Mouse (Mus musculus) kidney, postnatal 36 days (tissue): Measurements from ENCODE around the gene Pdss2.
"Not testable (repeated sequence)": the region's sequence is repeated elsewhere in the genome, so short reads cannot be mapped to it uniquely, and the experiment has no call there.

Experiments used
- DNase-seq, 2 experiments: peaks; one replicate each; pipeline ENCODE4 v3.0.0; 2021 to 2022; ENCODE audit warnings: mixed read lengths in 2 of 2

The Pdss2 gene

DNA sequence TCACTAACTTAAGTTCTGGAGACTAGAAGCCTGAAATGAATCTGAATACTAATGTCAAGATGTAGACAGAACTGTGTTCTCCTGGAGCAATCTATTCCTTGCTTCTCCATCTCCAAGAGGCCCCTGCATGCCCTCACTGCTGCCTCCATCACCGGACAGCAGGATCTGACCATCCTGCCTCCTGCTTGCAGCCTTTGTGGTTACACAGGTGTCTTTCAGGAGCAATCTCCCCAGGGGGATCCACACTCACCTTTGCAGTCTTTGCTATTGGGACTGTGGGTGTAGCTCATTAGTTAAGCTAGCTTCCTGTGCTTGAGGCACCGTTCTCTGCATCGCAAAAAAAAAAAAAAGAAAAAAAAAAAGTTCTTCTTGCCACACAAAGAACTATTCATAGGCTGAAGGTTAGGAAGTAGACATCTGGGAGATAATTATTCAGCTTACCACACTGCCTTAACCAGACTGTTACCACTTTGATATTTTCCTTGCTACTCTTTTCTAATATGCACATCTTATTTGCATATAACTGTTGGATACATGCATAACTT, 23.0 kb downstream of the Pdss2 start:
- no peak for DNase-seq

DNA sequence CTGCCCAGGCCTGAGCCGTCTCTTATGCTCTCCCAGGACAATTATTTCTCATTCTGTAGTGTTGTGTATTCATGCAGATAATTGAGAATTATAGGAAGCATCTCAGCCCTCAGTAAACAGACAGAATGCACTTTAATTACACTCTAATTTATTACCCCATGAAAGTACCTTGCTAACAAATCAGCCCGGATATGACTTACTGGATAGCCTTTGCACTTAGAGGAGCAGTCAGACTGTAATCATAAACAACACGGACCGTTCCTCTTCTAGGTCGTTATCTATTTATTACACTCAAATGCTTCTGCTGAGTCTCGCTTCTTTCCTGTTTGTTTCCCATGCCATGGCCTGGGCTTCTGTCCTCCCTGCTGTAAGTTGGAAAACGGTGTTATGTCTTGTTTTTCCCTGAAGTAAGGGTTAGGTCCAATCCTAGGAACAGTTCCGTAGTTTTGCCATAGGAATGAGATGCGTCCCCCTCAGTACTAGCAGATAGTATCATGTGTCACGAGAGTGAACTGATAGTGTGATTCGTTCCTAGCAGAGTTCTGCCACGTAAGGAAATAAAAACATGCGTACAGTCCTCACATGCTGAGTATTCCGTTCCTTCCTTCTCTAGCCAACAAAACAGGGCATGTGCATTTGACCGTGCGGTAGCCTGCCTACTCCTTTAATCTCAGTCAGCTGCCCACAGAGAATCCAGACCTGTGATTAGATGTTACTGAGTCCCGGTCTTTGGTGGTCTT, 24.3 kb downstream of the Pdss2 start:
- peak in 1 of 2 experiments; percentile 7 for DNase-seq

DNA sequence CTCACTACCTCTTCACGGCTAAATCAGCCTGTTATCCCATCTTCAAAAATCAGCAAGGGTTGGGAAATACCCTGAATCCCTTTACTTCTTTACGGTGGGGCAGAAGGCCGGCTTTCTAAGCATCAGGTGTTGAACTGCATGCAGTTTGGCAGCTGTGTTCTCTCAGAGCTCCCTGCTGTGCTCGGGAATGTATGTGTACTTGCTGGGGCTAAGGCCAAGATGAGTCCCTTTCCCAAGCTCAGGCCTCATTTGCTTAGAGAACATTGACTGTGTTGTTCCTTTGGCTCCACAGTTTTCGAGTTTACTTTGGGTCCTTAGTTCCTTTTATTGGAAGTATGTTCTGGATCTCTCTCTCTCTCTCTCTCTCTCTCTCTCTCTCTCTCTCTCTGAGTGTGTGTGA, 26.7 kb downstream of the Pdss2 start:
- no peak for DNase-seq

DNA sequence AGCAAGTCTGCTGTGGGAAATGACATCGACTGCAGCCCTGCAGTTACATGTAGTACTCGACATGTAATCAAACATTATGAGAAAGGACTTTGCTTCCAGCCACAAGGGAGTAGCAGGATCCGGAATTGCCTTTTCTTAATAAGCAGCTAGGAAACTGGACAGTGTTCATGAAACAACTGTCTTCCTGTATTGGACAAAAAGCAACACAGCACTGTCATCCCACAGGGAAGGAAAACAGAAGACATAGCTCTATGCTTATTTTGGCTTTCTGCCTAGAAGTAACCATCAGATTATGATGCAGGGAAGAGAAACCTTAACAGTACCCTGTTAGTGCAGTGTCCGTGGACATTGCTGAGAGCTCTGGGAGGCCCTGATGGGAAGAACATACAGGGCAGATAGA, 31.0 kb downstream of the Pdss2 start:
- DNase-seq: peak in 1 of 2 experiments; percentile 10

DNA sequence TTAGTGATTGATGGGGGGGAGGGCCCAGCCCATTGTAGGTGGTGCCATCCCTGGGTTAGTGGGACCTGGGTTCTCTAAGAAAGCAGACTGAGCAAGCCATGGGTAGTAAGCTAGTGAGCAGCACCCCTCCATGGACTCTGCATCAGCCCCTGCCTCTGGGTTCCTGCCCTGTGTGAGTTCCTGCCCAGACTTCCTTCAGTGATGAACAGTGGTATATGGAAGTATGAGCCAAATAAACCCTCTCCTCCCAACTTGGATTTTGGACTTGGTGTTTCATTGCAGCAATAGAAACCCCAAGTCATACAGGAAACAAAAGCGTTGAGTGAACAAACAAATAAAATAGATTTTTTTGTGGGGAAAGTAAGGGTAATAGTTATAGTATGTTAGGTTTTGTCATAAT, 35.7 kb downstream of the Pdss2 start:
- not testable (repeated sequence) for DNase-seq

DNA sequence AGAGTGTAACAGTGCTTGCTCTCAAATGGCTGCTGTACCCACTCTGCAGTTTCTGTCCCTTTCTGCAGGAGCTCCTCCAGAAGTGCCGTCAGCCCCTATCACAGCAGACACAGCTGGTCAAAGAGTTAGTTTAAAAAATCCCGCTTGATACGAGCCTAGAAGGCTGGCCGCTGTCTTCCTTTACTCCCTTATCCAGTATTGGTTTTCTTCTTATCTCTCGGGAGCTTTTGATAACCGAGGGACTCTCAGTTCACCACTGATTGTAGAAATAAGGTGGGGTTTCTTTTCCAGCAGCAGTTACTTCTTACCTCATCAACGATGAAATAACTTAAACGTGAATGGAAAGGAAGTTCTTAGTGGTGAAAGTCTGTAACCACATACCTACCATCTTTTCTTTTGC, 36.2 kb downstream of the Pdss2 start:
- not testable (repeated sequence) for DNase-seq

DNA sequence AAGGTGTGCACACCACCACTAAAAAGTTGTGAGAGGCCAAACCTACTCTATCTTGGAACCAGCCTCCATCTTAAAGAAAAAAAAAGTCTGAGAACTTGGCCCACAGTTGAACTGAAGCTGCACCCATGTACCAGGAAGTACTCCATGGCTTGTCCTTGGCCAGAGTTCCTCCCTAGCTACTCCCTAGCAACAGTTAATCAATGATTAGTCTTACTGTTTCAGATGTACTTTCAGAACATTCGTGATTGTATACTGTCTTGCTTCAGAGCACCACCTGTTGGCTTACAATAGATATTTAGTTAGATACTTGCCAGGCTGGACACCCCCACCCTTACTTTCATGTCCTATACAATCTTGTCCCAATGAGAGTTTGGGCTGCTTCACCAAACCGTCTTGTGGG, 50.0 kb downstream of the Pdss2 start:
- DNase-seq: peak; percentile 44 to 58

DNA sequence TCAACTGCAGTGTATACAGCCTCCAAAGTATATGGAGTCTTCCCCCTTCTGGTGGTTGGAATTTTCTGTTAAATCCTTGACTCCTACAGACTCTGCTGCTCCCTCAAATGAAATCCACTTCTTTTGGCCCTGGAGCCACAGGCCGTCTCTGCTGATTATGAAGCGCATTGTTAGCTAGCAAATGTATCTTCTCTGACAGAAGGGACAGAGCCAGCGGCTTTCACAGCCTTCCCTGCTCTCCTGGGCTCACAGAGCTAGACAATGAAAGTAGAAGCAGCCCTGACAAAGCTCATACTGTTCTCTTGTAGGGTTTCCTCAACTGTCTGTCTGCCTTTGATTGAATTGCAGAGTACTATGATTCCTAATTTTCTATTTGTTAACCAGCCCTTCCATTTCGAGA, 51.1 kb downstream of the Pdss2 start:
- no peak for DNase-seq

DNA sequence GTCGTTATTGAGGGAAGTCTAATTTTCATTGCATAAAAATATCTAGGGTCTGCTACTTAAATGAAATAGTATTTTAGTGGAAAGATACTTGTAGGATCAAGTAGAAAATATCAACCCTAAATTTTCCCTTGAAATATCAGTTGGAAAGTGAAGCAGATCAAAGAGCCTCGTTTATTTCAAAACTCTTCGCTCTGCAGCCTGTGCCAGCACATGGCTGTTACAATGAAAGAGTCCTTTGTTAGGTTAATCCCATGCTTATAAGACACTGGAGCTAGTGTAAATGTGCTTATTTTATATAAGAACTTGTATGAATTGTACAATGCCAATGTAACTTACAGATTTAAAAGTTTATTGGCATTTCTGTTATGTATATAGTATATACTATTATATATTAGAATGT, 51.8 kb downstream of the Pdss2 start:
- DNase-seq: no peak

DNA sequence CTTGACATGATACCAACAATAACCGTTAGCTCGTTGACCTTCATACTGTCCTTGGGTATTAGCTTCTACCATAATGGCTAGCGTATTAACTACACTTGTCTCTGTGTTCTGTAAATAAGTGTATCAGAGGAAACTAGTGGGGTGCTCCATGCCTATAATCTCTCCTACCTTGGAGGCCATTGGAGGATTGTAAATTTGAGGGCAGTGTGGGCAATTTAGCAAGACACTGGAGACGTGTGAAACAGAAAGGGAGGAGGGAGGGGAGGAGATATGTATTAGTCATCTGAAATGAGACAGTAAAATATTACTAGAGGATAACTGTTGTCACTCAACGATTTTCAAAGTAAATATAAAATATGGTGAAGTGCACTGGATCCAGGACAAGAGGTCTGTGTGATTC, 54.2 kb downstream of the Pdss2 start:
- DNase-seq: no peak

DNA sequence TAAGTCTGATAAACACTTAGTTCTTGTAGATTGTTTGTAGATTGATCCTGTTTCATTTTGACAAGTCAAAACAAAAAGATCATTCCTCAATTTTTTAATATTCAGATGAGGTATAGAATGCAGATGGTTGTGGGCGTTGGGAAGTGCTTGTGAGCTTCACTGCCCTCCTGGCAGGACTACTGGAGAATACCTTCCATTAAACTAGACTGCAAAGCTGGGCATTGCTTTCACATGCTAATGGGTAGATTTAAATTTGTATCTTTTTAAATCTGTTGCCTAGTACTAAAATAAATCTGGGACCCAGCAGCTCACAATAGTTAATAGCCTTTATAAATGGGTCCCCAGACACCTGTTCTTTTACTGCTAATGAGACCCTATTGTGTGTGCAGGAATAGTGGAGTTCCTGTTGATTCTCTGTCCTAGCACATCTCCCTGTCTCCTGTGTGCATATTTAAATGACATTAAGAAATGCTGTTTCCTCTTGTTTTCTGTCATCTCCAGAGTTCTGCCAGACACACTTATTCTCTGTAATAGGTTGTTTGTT, 54.9 kb downstream of the Pdss2 start:
- no peak for DNase-seq

DNA sequence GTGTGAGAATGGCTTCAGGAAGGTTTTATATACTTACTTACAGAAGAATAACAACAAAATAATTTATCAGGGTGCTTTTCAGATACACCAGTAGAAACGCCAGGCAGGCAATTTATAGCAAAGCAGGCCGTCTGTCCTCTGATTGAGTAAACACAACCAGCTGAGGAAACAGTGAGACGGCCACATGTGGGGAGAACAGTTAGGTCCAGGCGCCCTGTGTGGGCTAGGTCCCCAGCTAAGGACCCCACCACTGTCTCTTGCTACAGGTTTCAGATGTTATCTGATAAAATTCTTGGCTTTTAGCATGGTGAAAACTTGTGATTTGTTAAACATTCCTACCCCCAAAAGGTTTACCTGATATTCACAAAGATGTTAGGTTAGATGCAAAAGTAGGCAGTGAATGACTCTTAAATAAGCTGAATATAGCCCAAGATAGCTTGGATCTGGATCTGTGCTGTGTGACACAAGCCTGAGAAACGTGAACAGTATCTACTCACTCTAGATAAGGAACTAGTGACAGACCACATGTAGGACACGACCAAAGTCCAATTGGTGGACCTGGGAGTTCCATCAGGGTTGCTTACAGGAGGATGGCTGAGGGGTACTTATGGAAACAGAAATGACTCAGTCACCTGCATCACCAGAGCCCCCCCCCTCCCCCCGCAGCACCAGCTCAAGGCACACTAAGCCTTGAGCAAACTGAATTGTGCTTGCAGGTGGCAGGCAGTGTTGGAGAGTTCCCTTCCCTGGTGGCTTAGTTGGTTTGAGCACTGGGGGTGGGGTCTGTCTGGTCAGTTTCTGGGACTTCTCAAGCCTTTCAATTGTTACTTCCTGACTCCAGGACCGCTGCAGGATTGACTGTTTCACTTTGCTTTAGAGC, 56.2 kb downstream of the Pdss2 start:
- DNase-seq: no peak

DNA sequence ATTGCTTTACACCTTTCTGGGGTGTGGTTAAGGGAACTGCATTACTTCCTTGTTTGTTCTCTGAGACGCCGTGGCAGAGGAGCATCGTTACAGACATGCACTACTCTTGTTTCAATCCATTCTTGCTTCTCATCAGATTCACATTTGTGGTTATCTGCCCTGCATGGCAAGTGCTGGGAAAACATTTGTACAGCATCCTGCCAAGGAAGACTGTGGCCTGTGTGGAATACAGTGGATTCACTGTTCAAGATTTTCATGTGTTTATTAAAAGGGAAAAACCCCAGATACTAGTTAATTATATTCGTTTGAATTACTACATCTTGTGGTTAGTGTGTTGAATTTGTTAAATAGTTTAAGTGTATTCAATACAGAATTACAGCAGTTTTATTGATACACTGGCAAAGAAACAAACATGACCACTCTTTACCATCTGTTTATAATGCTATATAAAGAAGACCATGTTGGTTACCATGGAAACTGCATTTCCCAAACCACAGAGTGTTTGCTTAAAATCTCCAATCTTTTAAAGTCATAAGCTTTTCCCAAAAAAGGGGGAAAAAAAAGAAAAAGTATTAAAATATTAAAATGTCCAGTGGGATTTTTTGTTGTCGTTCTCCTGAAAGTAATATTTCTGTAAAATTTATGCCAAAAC, 58.5 kb downstream of the Pdss2 start:
- DNase-seq: no peak

DNA sequence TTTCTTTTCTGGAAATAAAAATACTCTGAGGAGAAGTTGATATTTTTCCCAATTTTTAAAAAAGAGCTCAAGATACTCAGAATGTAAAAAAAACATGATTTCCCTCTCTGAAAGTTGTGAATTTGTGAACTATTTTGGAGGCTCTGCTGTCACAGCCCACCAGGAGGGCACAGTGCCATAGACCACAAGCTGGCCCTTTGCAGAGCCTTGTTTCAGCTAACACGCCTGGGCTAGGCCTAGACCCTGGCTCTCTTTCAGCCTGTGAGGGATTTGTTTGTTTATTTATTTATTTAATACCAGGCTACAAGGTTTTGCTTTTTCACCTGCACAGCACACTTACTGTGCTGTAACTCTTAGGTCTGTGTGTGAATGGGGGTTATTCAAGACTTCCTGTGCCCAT, 64.3 kb downstream of the Pdss2 start:
- no peak for DNase-seq

DNA sequence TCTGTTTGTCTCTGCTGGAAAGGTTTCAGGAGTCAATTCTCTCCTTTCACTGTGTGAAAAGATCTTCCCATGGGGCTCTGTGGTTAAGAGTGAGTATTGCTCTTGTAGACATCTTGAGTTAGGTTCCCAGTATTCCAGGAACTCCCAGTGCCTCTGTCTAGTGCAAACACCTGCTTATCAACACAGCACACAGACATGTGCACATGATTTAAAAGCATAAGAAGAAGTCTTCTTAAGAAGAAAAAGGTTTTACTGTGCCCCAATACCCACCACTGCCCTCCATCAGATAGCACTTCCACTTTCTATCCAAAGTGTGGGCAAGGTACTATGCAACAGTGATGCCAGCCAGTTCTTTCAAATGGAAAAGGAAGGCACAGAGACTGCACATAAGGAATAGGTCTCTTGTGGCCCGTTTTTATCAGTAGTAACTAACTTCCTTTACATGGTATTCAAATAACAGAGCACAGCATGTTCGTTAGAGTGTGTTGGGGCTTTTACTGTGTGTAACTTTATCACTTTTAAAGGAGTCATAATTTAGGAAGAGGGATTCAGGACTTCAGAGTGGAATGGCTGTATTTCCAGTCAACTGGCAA, 69.4 kb downstream of the Pdss2 start:
- no peak for DNase-seq

DNA sequence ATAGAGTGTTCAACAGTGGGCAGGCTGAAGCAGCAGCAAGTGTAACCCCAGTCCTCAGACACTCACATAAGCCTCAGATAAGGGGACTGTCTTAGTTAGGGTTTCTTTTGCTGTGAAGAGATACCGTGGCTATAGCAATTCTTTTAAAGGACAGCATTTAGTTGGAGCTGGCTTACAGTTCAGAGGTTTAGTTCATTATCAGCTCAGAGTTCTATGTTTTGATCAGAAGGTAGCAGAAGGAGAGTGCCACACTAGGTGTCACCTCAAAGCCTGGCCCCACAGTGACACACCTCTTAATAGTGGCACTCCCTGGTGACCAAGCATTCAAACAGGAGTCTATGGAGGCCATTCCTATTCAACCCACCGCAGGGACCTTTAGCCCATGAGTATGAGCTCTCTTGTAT, 70.0 kb downstream of the Pdss2 start:
- DNase-seq: no peak

DNA sequence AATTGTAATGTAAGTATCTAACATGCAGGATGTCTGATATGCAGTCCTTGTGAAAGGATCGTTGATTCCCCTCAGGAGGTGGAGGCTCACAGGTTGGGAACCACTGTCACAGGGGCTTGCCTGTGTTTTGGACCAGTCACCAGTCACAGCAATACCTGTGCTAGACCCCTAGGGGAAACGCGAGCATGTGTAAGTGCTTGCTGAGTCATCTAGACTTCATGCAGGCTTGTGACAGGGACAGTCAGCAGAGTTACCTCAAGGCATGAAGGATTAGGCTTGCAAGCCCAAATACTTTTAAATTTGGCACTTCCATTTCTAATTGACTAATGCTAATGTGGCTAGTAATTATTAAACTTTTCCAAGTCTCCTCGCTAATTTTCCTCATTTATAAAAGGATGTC, 71.2 kb downstream of the Pdss2 start:
- no peak for DNase-seq

DNA sequence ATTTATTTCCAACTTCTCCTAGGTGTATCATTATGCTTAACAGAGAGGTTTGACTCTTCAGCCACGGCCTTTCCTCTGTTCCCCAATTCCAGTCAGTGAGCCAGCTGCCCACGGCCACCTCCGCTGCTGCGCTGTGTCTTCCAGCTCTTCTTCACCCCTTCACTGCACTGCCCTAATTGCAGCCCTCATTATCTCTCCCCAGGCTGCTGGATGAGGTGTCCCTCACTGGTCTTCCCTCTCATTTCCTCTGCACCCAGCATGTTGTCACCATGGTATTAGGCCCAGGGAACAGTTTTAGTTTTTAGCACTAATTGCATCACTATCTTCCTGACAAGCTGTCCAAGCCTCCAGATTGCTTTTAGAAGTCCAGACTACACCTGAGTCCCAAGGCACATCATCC, 73.0 kb downstream of the Pdss2 start:
- DNase-seq: no peak

DNA sequence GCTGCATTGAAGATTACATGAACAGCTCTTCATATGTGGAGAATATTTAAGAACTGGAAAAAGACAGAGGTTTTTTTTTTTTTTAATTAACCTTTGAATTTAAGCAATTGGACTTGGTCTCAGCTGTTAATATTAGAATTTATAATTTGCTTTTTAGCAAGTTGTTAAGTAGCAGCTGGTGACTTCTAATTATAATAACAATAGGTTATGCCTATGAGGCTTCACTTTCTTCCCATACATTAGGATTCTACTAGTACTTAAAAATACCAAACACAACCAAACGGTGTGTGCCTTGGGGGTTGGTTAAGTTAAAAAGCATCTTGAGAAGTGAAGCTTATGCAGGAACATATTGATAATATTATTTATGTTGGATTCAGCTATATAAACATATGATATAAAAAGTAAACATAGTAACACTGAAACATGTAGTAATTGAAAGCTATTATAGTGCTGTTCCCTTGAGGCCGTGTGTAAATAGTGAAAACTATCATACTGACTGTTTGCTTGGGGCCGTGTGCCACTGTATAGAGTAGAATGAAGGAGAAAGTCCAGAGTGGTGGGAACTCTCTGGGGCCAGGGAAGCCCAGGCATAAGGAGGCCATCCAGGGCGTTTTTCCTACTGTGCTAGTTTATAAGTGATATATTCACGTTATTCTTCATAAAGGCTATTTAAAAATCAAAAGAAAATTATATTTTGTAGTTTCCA, 87.0 kb downstream of the Pdss2 start:
- no peak for DNase-seq

DNA sequence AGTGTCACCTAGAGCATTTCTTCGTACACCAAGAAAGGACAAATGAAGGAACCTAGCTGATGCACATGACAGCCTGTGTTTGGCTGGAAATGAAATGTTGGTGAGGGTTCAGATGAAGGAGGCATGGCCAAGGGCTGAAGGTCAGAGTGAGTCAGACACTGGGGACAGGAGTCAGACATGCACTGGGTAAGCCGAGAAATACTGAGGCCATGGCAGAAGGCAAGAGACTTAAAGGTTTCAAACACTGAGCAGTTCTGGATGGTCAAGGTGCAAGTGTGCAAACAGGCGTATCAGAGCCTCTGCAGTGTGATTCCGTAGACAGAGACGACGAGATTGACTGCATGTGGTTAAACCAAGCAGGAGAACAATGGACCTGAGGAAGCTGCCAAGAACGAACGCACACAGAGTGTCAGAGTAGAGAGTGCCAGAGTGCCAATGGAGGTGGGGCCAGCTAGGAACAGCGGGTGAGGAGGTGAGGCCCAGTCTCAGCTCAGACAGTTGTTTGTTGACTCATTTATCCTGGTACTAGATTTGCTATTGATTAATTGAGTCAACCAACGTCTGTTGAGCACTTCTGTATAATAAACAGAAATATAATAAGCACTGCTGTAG, 89.6 kb downstream of the Pdss2 start:
- DNase-seq: peak; percentile 70 to 73

DNA sequence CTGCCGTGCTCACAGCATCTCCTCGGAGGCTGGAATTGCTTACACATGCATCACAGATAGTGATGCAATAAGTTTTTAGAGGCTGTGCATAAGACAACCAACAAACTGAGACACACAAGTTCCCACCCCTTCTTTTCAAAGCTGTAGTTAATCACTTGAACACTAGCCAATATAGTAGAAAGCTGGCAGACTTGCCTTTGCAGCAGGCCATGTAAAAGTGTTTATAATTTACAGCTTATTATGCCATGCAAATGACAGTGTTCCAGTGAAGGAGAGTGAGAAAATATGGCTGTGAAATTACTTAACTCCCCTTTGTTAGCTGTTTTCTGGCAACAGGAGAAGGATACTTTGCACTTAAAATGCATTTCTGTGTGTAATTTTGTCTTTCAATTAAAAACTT, 90.9 kb downstream of the Pdss2 start:
- DNase-seq: peak in 1 of 2 experiments; percentile 18
